Mouse (Mus musculus) testis, adult 2 months (tissue): ENCODE measurements at regions not wholly inside any gene's neighbourhood (a gene's known extent, or its start where the extent isn't known, plus 50 kb on each side); places are given as distances from the start of the nearest gene placed in this dataset.

Source experiments
- H3K27ac ChIP-seq: fragments of 200-500 bp; 2 replicates; pipeline ENCODE4 v1.5.1; 2012; ENCODE audit warnings: low read depth, low read length; ENCODE audit not compliant: control insufficient read depth, insufficient read depth
- H3K27me3 ChIP-seq: fragments of 200-500 bp; 2 replicates; pipeline ENCODE4 v1.6.1; 2012; ENCODE audit warnings: mild to moderate bottlenecking, low read length, moderate library complexity; ENCODE audit not compliant: control insufficient read depth, insufficient read depth
- H3K36me3 ChIP-seq: fragments of 200-500 bp; 2 replicates; pipeline ENCODE4 v1.6.1; 2012; ENCODE audit warnings: mild to moderate bottlenecking, low read length; ENCODE audit not compliant: control insufficient read depth, insufficient read depth
- H3K4me1 ChIP-seq: fragments of 200-500 bp; 2 replicates; pipeline ENCODE4 v1.6.1; 2012; ENCODE audit warnings: low read length; ENCODE audit not compliant: control insufficient read depth, insufficient read depth
- H3K4me3 ChIP-seq: fragments of 200-500 bp; 2 replicates; pipeline ENCODE4 v1.5.1; 2012; ENCODE audit warnings: low read depth, mild to moderate bottlenecking, low read length, moderate library complexity, mixed read lengths; ENCODE audit not compliant: control insufficient read depth
- CTCF ChIP-seq: fragments of 200-500 bp; IDR thresholded peaks from 2 replicates; pipeline ENCODE4 v1.5.1; 2012; ENCODE audit warnings: low read depth, mild to moderate bottlenecking, inconsistent platforms, low read length, moderate library complexity; ENCODE audit not compliant: control insufficient read depth, insufficient read depth, insufficient replicate concordance
- POLR2A ChIP-seq: fragments of 200-500 bp; IDR thresholded peaks from 2 replicates; pipeline ENCODE4 v1.6.1; 2012; ENCODE audit warnings: low read depth, mild to moderate bottlenecking, inconsistent platforms, low read length, moderate library complexity; ENCODE audit not compliant: control insufficient read depth

DNA sequence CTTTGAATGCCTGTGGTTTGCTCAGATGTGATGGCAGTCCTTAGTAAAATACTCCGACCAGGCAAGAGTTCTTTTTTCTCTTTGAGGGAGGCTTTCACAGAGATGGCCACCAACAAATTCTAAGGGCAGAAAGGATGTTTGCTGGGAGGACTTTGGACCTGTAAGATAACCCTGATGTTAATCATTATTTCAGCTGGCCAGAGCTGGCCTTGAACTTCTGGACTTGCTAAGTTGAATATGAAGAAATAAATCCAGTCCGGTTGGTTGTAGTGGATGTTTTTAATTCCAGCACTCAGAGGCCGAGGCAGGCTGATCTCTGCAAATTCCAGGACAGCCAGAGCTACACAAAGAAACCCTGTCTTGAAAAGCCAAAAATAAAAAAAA is 222.9 kb upstream of the Klf3 start:
- TF ChIP-seq CTCF: no peak
- peaks cover 3% of the 10 kb centered on the region for H3K4me1 ChIP-seq
- H3K4me3 ChIP-seq: no peak overlapping the region
- no peaks in the 10 kb centered on the region for H3K27me3 ChIP-seq
- H3K27ac ChIP-seq: no peak overlapping the region
- H3K36me3 ChIP-seq: no peaks in the 10 kb centered on the region

DNA sequence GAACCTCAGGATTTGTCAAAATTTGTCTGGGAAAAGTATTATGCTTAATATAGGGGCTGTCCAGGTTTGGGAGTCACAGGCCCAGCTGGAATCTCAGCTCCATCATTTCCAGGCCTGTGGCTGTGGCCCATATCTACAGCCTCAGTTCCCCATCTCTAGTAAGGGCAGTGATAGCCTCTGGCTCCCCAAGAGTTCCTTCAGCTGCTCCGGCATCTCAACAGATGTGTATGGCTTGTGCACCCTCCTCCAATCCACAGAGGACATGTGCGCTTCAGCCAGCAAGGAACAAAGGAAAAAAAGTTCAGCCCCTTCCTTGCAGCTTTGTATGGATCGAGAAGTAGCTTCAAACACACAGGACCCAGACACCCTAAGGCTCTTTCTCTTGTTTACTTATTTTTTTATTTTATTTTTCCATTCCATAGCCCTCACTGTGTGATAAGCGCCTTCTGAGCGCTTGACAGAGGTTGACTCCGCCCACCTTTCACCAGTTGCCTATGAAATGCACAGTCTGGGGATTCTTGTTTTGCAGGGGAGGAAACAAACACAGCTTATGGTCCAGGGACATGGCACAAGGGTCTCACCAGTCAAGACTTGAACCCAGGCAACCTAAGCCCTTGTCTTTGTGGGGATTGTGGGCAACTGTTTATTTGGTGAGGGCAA is 222.3 kb upstream of the Klf3 start:
- peaks cover 3% of the 10 kb centered on the region for H3K4me1 ChIP-seq
- TF ChIP-seq POLR2A (no peak), CTCF (no peak)

DNA sequence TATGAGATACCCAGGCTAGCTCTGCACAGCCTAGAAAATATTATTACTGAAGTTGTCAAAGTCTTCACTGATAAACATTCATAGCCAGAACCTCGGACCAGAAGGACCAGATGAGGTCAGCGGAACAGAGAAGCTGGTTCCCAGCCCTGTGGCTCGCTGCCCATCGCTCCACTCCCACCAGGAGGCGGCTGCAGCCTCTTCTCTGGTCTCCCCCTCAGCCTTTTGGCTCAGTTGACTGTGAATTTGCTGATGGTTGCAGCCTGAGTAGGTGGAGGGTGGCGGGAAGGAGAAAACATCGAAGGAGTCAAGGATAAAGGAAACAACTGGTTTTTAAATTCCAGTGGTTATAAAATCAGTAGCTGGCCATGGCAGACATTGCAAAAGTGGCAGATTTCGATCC is 221.7 kb upstream of the Klf3 start:
- no peak overlapping the region for H3K27ac ChIP-seq
- no peak for TF ChIP-seq POLR2A
- TF ChIP-seq CTCF: no peak
- H3K4me1 ChIP-seq: peaks cover 3% of the 10 kb centered on the region
- no peak overlapping the region for H3K4me3 ChIP-seq
- no peaks in the 10 kb centered on the region for H3K36me3 ChIP-seq
- H3K27me3 ChIP-seq: no peaks in the 10 kb centered on the region

More for the DNA sequence above, 222.3 kb upstream of the Klf3 start:
- H3K27ac ChIP-seq: no peak overlapping the region
- H3K36me3 ChIP-seq: no peaks in the 10 kb centered on the region
- no peaks in the 10 kb centered on the region for H3K27me3 ChIP-seq
- H3K4me3 ChIP-seq: no peak overlapping the region

DNA sequence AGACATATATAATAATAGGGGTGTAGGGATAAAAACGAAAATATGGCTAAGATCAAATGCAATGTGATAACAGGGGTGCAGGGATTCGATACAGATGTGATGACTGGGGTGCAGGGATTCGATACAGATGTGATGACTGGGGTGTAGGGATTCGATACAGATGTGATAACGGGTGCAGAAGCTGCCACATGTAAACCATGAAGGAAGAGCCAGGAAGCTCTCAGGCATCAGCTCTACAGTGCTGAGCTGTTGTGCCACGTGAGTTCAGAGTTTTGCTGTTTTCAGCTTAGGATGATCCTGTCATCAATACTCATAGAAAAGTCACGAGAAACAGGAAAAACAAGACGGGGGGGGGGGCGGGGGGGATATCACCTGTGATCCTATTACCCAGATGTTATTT is 221.2 kb upstream of the Klf3 start:
- H3K4me3 ChIP-seq: no peak overlapping the region

DNA sequence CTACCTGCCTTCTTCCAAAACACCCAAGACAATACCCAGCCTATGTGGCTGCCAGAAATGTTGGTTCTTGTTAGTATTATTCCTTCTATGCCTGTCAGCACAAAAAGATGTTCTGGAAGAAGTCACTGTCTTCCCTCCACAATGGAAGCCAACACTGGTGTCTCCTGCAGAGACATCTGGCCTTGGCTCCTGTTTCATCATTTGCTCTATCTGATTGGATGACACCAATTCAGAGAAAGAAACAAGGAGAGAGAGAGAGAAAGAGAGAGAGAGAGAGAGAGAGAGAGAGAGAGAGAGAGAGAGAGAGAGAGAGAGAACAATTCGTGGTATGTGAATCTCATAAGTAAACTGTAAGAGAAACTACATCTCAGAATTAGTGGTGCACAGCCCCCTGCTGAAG is 218.9 kb upstream of the Klf3 start:
- Histone ChIP-seq H3K27me3 (no peaks in the 10 kb centered on the region), H3K36me3 (no peaks in the 10 kb centered on the region), H3K4me3 (no peak overlapping the region), H3K27ac (no peak overlapping the region), H3K4me1 (peaks cover 3% of the 10 kb centered on the region)
- TF ChIP-seq CTCF: no peak
- no peak for TF ChIP-seq POLR2A

More for the DNA sequence above, 221.2 kb upstream of the Klf3 start:
- H3K4me1 ChIP-seq: peaks cover 3% of the 10 kb centered on the region
- H3K36me3 ChIP-seq: no peaks in the 10 kb centered on the region
- H3K27me3 ChIP-seq: no peaks in the 10 kb centered on the region
- H3K27ac ChIP-seq: no peak overlapping the region
- no peak for TF ChIP-seq POLR2A
- TF ChIP-seq CTCF: no peak

DNA sequence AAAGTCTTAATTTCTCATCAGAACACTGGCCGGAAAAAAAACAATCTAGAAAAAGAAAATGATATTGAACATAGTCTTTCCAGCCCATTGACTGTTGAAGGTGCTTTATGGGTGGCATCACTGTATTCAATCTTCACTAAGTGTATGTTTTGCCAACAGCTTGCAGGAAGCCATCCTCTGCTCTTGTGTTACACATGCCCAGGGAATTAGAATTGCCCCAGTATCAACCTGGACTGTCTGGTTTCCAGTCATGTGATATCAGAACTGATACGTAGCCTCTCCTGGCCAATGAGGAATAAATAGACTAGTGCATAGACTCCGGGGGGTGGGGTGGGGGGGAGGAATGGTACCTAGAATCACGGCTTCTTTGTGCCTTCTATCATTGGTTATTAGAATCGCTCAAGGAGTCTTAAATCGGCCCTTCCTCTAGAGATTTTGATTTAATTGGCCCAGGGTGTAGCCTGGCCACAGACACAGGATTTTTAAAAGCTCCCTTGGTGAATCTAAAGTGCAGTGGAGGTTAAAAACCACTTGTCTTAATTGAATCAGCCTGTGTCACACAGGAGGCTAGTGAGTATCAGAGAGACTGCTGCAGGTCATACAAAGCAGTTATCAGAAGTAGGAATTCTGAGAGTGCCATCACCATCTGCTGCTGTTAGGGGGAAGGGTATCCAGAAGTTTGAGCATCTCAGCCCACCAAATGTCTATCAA is 218.0 kb upstream of the Klf3 start:
- Histone ChIP-seq H3K4me1 (no peaks in the 10 kb centered on the region), H3K4me3 (no peak overlapping the region), H3K27me3 (no peaks in the 10 kb centered on the region), H3K36me3 (no peaks in the 10 kb centered on the region), H3K27ac (no peak overlapping the region)
- no peak for TF ChIP-seq CTCF
- no peak for TF ChIP-seq POLR2A

DNA sequence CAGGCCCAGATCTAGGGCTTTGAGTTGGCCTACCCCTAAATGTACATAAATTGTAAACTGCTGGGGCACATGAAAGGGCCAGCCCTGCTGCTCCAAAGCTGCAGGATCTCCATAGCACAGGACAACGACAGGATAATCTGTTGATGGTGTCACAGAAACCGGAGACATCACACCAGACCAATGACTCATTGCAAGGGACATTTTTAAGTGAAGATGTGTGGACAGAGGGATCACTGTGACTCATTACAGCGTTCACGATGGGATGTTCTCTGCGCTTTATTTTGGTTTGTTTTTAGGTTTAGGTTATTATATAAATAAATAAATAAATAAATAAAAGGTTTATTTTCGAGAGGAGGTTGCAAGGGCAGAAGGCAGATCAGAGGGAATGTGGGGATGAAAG is 216.9 kb upstream of the Klf3 start:
- H3K4me1 ChIP-seq: no peaks in the 10 kb centered on the region
- TF ChIP-seq CTCF: no peak
- TF ChIP-seq POLR2A: no peak
- no peaks in the 10 kb centered on the region for H3K36me3 ChIP-seq
- no peaks in the 10 kb centered on the region for H3K27me3 ChIP-seq
- H3K4me3 ChIP-seq: no peak overlapping the region
- no peak overlapping the region for H3K27ac ChIP-seq

DNA sequence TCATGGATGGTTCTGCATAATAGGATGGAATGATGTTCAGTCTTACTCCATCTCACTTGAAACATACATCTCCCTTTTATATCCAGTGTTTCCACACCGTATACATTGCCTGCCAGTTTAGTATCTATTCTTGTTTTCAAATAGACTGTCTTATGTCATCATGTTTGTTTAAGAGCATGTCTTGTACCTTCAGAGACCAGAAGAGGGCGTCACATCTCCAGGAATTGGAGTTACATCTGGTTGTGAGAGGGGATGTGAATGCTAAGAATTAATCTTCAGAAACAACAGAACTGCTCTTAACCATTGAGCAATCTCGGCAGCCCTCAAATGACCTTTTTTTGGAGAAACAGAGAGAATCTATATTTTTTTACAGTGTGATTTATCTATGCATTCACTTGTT is 216.3 kb upstream of the Klf3 start:
- Histone ChIP-seq H3K27me3 (no peaks in the 10 kb centered on the region), H3K36me3 (no peaks in the 10 kb centered on the region), H3K4me1 (no peaks in the 10 kb centered on the region), H3K27ac (no peak overlapping the region), H3K4me3 (no peak overlapping the region)
- TF ChIP-seq CTCF: no peak
- TF ChIP-seq POLR2A: no peak
